Mouse (Mus musculus) forebrain, embryonic 11.5 days (tissue): Measurements from ENCODE around the gene Sfxn5. TPM values are rescaled to one million over a fixed set of nuclear protein-coding genes. Genes with fewer than 3 reads are reported as not detected.
A peak's percentile ranks its signal among the peaks of the same experiment; 100 is the strongest.

Experiments used
- ATAC-seq: fragments of 200-750 bp; cut with Nextera tagmentation; replicated peaks from 2 replicates; pipeline ENCODE4 v1.8.0; 2017; ENCODE audit warnings: moderate TSS enrichment; ENCODE audit not compliant: low FRiP score
- DNase-seq: peaks from one replicate; pipeline ENCODE4 v3.0.0-alpha.2; 2017; ENCODE audit warnings: low spot score
- H3K27ac ChIP-seq: fragments of 300-500 bp; sonication (generic); 2 replicates; pipeline ENCODE4 v1.5.1; 2014; ENCODE audit warnings: low read depth, low read length
- H3K27me3 ChIP-seq: fragments of 300-500 bp; sonication (generic); 2 replicates; pipeline ENCODE4 v1.6.1; 2014; ENCODE audit warnings: mild to moderate bottlenecking, low read length, mixed read lengths; ENCODE audit not compliant: control insufficient read depth, insufficient read depth
- H3K36me3 ChIP-seq: fragments of 300-500 bp; sonication (generic); 2 replicates; pipeline ENCODE4 v1.6.1; 2014; ENCODE audit warnings: mild to moderate bottlenecking, low read length, moderate library complexity, mixed read lengths; ENCODE audit not compliant: control insufficient read depth, insufficient read depth
- H3K4me1 ChIP-seq: fragments of 300-500 bp; sonication (generic); replicated peaks from 2 replicates; pipeline ENCODE4 v1.6.1; 2014; ENCODE audit warnings: low read length, mixed read lengths; ENCODE audit not compliant: control insufficient read depth, insufficient read depth
- H3K4me2 ChIP-seq: fragments of 300-500 bp; sonication (generic); 2 replicates; pipeline ENCODE4 v1.6.1; 2014; ENCODE audit warnings: low read depth, mild to moderate bottlenecking, low read length, moderate library complexity, mixed read lengths; ENCODE audit not compliant: severe bottlenecking
- H3K4me3 ChIP-seq: fragments of 300-500 bp; sonication (generic); 2 replicates; pipeline ENCODE4 v1.5.1; 2014; ENCODE audit warnings: low read depth, low read length
- H3K9ac ChIP-seq: fragments of 300-500 bp; sonication (generic); 2 replicates; pipeline ENCODE4 v1.6.1; 2014; ENCODE audit warnings: low read length
- H3K9me3 ChIP-seq: fragments of 300-500 bp; sonication (generic); 2 replicates; pipeline ENCODE4 v1.6.1; 2016; ENCODE audit warnings: low read length, mixed read lengths; ENCODE audit not compliant: control insufficient read depth
- WGBS: fragments of 180-500 bp; shearing (Covaris S2); extraction: QIAGEN DNeasy Blood & Tissue Kit; methylation state at CpG from one replicate; pipeline ENCODE4 v1.1.7; 2014; 5-methylcytosine and 5-hydroxymethylcytosine counted together
- polyA plus RNA-seq: library from polyadenylated mRNA; unstranded; fragments of >200 nt; fragmentation: Nextera tagmentation; extraction: Ambion mirVana; gene quantifications from 2 replicates; pipeline ENCODE4 v1.2.1, GENCODE M21; 2014

Gene Sfxn5
- polyA plus RNA-seq, 1 experiment from 2014 or later = 13.8 TPM

DNA sequence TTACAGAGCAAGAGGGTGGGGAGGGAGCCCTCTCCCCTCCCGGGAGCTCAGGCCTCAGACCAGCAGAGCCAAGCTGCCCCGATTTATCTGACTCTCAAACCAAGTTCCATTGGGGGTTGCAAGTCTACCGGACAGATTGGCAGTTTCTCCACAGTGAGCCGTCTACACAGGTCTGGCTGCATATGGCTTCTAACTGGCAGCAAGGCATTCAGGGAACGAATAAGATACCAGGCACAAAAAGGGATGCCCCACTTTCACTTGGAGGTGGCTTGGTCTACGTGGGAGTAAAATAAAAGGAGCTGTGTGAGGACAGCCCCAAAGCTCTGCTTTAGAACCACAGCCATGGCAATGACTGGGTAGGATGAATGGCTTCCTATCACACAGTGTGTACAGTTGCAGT is 67.2 kb downstream of the Sfxn5 start:
- no peak for ATAC-seq
- 0 out of 2 replicates have a peak overlapping the region, but pooled peaks have one; percentile 3 for H3K9ac ChIP-seq
- no peak overlapping the region for H3K4me3 ChIP-seq
- H3K4me1 ChIP-seq = peaks cover 23% of the 10 kb centered on the region
- no peaks in the 10 kb centered on the region for H3K36me3 ChIP-seq
- no peaks in the 10 kb centered on the region for H3K9me3 ChIP-seq
- H3K4me2 ChIP-seq = no peak overlapping the region; the same call in 1 of the 2 replicates
- H3K27ac ChIP-seq = peak overlapping the region; percentile 68; the same call in 1 of the 2 replicates
- no peak for DNase-seq
- 19% methylated on average over 6 of the region's 6 CpGs for WGBS
- H3K27me3 ChIP-seq = peaks cover 6% of the 10 kb centered on the region

DNA sequence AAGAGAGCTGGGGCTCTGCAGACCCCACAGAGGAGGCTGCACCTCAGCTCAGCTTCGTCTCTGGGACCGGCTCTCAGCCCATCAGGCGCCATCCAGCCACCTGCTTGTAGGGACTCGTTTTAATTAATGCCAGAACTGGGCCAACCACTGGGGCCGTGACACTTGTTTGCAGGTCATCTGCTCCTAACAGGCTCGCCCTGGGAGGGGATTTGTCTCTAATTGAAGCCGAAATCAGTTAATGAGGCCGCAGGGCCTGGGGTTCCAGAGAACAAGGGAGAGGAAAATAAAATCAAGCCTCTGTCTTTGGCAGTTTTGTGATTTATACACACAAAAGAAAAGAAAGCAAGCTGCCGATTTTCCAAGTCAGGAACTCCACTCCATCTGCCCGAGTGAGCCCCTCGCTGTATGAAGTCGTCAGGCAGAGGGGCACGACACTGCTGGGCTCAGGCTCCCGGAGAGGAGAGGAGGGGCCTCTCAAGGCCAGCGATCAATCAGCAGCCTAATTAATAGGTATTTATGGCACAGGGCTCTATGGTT is 68.2 kb downstream of the Sfxn5 start:
- WGBS = under 1% methylated on average over 15 of the region's 15 CpGs

DNA sequence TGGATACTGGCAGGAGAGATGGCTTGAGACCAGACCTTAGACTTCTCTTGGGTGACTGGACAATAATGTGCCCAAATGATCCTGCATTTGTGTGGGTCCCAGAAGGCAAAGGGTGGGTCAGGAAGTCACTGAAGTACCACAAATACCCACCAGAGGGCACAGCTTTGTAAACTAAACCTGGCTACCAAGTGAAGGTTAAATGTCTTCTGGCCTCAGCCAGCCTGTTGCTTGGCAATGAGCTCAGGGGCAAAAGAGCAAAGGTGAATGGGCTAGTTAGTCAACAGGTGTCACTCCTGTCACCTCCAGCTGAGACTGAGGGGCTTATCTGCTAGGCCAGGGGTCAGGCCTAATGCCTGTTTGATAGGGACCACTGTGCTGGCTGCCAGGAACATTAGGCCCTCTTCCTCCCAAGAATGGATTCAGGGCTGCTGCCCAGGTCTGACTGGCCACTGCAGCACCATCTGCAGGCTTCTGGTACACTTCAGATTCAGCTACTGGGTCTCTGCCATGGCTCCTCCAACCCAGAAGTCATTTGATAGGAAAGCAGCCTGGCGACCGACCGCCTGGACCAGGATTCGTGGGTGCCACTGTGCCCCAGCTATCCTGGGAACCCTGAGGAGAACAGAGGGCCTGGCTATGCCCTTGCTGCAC is 70.2 kb downstream of the Sfxn5 start:
- H3K4me3 ChIP-seq = no peak overlapping the region
- ATAC-seq (no peak), DNase-seq (no peak)
- WGBS = 93% methylated on average over 4 of the region's 4 CpGs
- peaks cover 26% of the 10 kb centered on the region for H3K4me1 ChIP-seq
- no peak overlapping the region for H3K4me2 ChIP-seq
- H3K27me3 ChIP-seq = peaks cover 5% of the 10 kb centered on the region
- H3K27ac ChIP-seq = no peak overlapping the region
- no peaks in the 10 kb centered on the region for H3K9me3 ChIP-seq
- no peak overlapping the region; the same call in 1 of the 2 replicates for H3K9ac ChIP-seq
- no peaks in the 10 kb centered on the region for H3K36me3 ChIP-seq

More for the DNA sequence above, 68.2 kb downstream of the Sfxn5 start:
- H3K27me3 ChIP-seq = peaks cover 6% of the 10 kb centered on the region
- peak overlapping the region; percentile 24; the same call in 1 of the 2 replicates for H3K4me2 ChIP-seq
- no peak overlapping the region for H3K4me3 ChIP-seq
- H3K4me1 ChIP-seq = peaks cover 23% of the 10 kb centered on the region
- H3K9ac ChIP-seq = no peak overlapping the region; the same call in 1 of the 2 replicates
- DNase-seq (peak; percentile 88), ATAC-seq (peak; percentile 85)
- no peaks in the 10 kb centered on the region for H3K9me3 ChIP-seq
- no peaks in the 10 kb centered on the region for H3K36me3 ChIP-seq
- peak overlapping the region; percentile 68 for H3K27ac ChIP-seq

DNA sequence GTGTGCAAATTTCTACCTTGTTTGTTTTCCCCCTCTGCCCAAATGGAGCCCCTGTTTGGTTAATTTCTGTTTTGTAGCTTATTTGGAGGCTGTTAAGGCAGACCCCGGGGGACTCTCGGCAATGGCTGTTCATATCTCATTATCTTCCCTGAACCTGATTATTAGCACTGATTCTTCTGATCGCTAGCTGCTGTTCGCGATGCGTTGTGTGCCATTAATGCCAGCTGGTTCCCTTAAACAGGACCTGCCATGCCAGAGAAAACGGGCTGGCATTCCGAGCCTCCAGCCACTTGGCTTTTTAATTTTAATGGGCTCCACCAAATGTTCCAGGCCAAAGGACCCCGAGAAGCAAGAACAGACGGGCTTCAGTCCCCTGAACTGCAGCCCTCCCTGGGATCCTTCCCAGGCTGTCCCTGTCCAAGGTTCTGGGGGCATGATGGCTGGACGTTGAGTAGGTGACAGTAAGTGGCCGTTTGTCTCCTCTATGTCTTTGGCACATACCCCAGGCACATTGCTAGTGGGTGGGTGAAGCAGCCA is 74.1 kb downstream of the Sfxn5 start:
- Histone ChIP-seq H3K9ac (no peak overlapping the region), H3K27ac (no peak overlapping the region), H3K36me3 (no peaks in the 10 kb centered on the region), H3K4me1 (peaks cover 17% of the 10 kb centered on the region), H3K27me3 (peaks cover 2% of the 10 kb centered on the region), H3K4me3 (no peak overlapping the region), H3K9me3 (no peaks in the 10 kb centered on the region), H3K4me2 (no peak overlapping the region)
- no peak for ATAC-seq
- WGBS = 75% methylated on average over 12 of the region's 12 CpGs
- no peak for DNase-seq

DNA sequence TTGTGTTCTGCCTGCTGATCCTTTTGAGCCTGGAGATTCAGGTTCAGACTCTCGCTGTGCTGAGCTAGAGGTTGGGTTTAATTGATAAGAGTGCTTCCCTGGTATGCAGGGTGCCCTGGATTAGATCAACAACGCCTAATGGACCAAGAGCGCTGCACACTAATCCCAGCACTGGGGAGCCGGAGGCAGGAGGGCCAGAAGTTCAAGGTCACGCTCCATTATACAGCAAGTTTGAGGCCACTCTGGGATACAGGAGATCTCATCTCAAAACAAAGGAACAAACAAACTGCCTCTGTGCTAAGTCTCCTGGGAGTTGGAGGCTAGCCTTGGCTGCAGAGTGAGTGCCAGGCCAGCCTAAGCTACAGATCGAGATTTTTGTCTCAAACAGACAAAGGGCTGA is 77.6 kb downstream of the Sfxn5 start:
- 53% methylated on average over 6 of the region's 6 CpGs for WGBS
- no peak overlapping the region for H3K4me2 ChIP-seq
- ATAC-seq = no peak
- H3K36me3 ChIP-seq = no peaks in the 10 kb centered on the region
- H3K9me3 ChIP-seq = no peaks in the 10 kb centered on the region
- no peak overlapping the region for H3K4me3 ChIP-seq
- H3K4me1 ChIP-seq = peaks cover 23% of the 10 kb centered on the region
- no peak for DNase-seq
- no peak overlapping the region for H3K9ac ChIP-seq
- no peaks in the 10 kb centered on the region; the same call in 1 of the 2 replicates for H3K27me3 ChIP-seq
- no peak overlapping the region for H3K27ac ChIP-seq

DNA sequence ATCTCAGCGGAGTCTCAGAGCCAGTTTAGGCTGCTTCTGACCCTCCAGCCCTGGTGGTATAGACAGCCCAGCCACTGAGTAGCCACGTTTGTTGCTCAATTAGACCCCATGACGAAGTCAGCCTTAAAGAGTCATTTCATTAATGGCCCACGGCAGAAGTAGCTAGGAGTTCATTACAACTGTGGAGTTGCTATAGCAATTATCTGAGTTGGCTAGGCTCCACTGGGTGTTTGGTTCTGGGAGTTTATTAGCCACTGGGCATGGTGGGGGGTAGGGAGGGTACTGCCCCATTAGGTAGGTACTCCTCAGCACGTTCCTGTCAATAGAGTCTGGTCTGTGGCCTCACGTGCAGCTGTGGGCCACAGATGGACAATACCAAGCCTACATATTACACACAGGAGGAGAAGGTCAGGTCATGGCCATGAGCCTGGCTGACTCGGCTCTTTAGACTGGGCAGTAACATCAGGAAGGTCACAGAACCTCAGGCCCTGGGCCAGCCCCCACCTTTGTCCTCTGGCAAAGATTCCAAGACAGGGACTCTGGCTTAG is 79.2 kb downstream of the Sfxn5 start:
- no peak overlapping the region for H3K9ac ChIP-seq
- no peak overlapping the region for H3K27ac ChIP-seq
- no peaks in the 10 kb centered on the region for H3K36me3 ChIP-seq
- no peak overlapping the region for H3K4me3 ChIP-seq
- WGBS = 63% methylated on average over 7 of the region's 7 CpGs
- no peaks in the 10 kb centered on the region for H3K9me3 ChIP-seq
- H3K4me2 ChIP-seq = no peak overlapping the region
- peaks cover 21% of the 10 kb centered on the region; the same call in 1 of the 2 replicates for H3K4me1 ChIP-seq
- ATAC-seq (no peak), DNase-seq (no peak)
- no peaks in the 10 kb centered on the region; the same call in 1 of the 2 replicates for H3K27me3 ChIP-seq

DNA sequence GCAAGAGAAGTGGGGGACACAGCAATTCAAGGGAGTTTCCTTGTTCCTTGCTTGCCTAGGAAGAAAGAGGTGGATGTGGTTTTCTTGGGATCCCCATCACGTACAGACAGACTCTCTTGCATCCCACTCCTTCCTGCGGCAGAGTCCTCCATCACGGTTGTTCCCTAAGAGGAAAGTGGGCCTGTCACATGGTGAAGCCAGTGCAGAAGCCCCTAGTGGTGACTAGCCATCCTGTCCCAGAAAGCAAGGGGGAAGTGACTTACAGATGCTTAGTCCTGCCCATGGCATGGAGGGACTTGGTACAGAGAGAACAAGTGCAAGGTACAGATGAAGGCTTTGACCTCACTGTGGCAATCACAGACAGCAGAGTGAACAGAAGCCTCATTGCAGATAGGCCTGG is 79.9 kb downstream of the Sfxn5 start:
- Histone ChIP-seq H3K4me2 (no peak overlapping the region), H3K4me3 (no peak overlapping the region), H3K27ac (no peak overlapping the region), H3K9ac (no peak overlapping the region), H3K36me3 (no peaks in the 10 kb centered on the region), H3K9me3 (no peaks in the 10 kb centered on the region), H3K27me3 (no peaks in the 10 kb centered on the region; the same call in 1 of the 2 replicates), H3K4me1 (peaks cover 21% of the 10 kb centered on the region; the same call in 1 of the 2 replicates)
- ATAC-seq = no peak
- no peak for DNase-seq
- WGBS = 73% methylated on average over 3 of the region's 3 CpGs

DNA sequence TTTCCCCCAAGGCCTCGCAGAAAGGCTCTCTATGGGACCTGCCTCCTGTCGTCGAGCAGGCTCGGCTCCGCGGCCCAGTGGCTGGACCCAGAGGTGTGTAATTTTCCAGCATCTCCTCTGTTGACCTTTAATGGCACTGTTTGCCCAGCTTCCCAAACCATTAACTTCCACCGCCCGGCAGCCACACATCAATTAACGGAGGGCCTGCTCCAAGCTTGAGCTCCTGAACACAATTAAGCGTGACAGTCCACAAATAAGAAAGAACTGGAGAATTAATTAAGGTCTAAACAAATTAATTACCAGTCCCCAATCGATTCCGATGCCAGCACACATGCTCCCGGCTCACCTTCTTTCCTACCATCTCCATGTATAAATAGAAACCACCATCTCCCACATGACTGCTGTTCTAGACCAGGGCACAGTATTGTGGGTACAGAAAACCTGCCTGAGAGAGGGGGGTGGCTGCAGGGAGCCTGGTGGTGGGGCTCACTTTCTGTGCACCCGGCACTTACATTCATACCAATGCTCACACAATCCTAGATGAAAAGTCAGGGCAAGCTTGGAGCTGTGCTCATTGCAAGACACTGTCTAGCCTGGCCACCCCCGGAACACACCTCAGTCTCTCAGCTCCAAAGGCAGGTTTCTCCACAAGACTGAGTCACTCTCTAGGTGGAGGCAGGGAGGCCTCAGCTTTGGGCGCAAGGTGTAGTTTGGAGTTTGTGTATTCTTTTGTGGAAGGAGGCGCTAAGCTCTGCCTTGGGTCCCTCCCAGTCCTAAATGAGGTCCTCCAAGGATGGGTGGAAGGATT is 80.8 kb downstream of the Sfxn5 start:
- ATAC-seq (peak; percentile 39; the same call in 1 of the 2 replicates), DNase-seq (no peak)
- no peak overlapping the region for H3K4me3 ChIP-seq
- WGBS = 72% methylated on average over 17 of the region's 17 CpGs
- no peak overlapping the region for H3K4me2 ChIP-seq
- no peak overlapping the region for H3K27ac ChIP-seq
- no peaks in the 10 kb centered on the region for H3K36me3 ChIP-seq
- no peaks in the 10 kb centered on the region for H3K9me3 ChIP-seq
- no peaks in the 10 kb centered on the region; the same call in 1 of the 2 replicates for H3K27me3 ChIP-seq
- peaks cover 21% of the 10 kb centered on the region; the same call in 1 of the 2 replicates for H3K4me1 ChIP-seq
- no peak overlapping the region for H3K9ac ChIP-seq
